Mouse (Mus musculus) ES-E14 (cell line): ENCODE results near the gene Clrn3.

ENCODE experiments used
- MAFK ChIP-seq: IDR thresholded peaks from 2 replicates; pipeline ENCODE4 v1.6.1; 2014; ENCODE audit warnings: mild to moderate bottlenecking, low read depth, low read length, inconsistent platforms; ENCODE audit not compliant: insufficient read depth
- ZC3H11A ChIP-seq: IDR thresholded peaks from 2 replicates; pipeline ENCODE4 v1.6.1; 2012; ENCODE audit warnings: low read depth, mild to moderate bottlenecking, inconsistent platforms, low read length, borderline replicate concordance
- ZNF384 ChIP-seq: IDR thresholded peaks from 2 replicates; pipeline ENCODE4 v1.6.1; 2012; ENCODE audit warnings: low read depth, low read length, inconsistent platforms

DNA sequence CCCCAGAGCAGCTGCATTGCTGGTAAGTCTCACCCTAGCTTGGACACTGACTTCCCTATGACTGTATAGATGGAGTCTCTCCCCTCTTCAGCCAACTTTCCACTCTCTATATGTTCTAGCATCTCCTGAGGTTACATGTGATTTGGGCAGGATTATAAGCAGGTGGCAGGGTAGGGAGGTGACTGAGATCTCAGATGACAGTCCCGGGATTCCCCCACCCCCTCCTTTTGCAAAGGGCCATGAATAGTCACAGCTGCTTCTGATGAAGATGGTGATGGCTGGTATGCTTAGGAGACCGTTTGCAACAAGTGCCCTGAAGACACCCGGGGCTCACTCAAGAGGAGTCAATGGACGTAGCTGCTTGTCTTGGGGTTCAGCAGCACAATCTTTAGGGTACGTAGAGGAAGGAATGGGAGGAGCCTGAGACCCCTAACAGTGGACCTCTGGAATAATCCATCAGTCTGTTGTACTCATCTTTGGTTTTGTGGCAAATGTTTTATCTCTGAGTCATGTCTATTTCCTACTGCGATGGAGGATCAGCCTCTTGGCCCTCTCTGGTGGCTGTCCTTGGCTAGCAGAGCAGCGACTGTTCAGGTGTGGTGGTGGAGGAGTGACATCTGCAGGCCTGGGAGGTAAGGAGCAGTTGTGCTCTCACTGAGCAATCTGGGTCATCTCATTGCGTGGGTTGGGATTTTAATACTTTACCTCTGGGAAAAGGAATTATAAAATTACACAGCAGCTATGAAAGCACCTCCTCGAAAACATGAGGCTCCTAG lies 38.5 kb downstream of the Clrn3 start:
- no peak for TF ChIP-seq ZNF384
- TF ChIP-seq MAFK, result no peak
- no peak for TF ChIP-seq ZC3H11A
